Comparison of ENCODE assay signal across 9 mouse cellular contexts in genomic region chr11:16257011-16257410, GRCm38 (mm10). TPM values are rescaled to one million over a fixed set of nuclear protein-coding genes. Genes with fewer than 3 reads are reported as not detected.
A peak's percentile ranks its signal among the peaks of the same experiment; 100 is the strongest.
DNase-seq lines count a peak whose midpoint lies in the region; ATAC-seq and TF ChIP-seq lines count a peak whose summit lies in the region.
"Had no signal": no experiment of that assay in that cellular context is flagged by ENCODE, and none has a peak within 500 bp of the region (broad histone marks: within the 10 kb centered on the region; RNA-seq: fewer than 3 reads in every experiment).

No protein-coding gene starts in this region.

- no peak for DNase-seq in gastrocnemius, adult 2 months
- DNase-seq in gastrocnemius, postnatal 25 days, result no peak
- no peak for DNase-seq in limb, embryonic 11.5 days (ENCODE audit: low spot score)
- no peak for DNase-seq in spleen, postnatal 36 days (ENCODE audit: low spot score in 2 of 2)

- no peak overlapping the region for H3K27ac ChIP-seq in gastrocnemius, adult 2 months
- no peak overlapping the region for H3K27ac ChIP-seq in limb, embryonic 11.5 days (replicated peaks; ENCODE audit: low read depth, low read length)
- no peak overlapping the region for H3K27ac ChIP-seq in stomach, embryonic 15.5 days

- no peak for TF ChIP-seq CTCF in gastrocnemius, adult 2 months (IDR thresholded peaks at IDR 0.05)

- WGBS in limb, embryonic 11.5 days, result 35% methylated on average over 7 of the region's 7 CpGs
- 26% methylated on average over 7 of the region's 7 CpGs for WGBS in stomach, embryonic 15.5 days

- H3K4me3 ChIP-seq in gastrocnemius, adult 2 months, result peak overlapping the region; percentile 73
- H3K4me3 ChIP-seq in megakaryocyte, embryonic 14.5 days (replicated peaks), result peak overlapping the region; percentile 84
- peak overlapping the region; percentile 46 for H3K4me3 ChIP-seq in limb, embryonic 11.5 days (ENCODE audit: low read depth, low read length)
- peak overlapping the region; percentile 50 for H3K4me3 ChIP-seq in stomach, embryonic 15.5 days (replicated peaks)

- peaks cover 49% of the 10 kb centered on the region for H3K27me3 ChIP-seq in megakaryocyte, embryonic 14.5 days (replicated peaks)
- peaks cover 43% of the 10 kb centered on the region for H3K27me3 ChIP-seq in limb, embryonic 11.5 days (ENCODE audit: control insufficient read depth, insufficient read depth, low read length)
- H3K27me3 ChIP-seq in stomach, embryonic 15.5 days (replicated peaks), result peaks cover 32% of the 10 kb centered on the region

- no peak overlapping the region for H3K9ac ChIP-seq in limb, embryonic 11.5 days (ENCODE audit: low read length)
- H3K9ac ChIP-seq in stomach, embryonic 15.5 days, result no peak overlapping the region

- peaks cover 10% of the 10 kb centered on the region for H3K9me3 ChIP-seq in megakaryocyte, embryonic 14.5 days
- H3K9me3 ChIP-seq in limb, embryonic 11.5 days (ENCODE audit: control insufficient read depth, low read length), result no peaks in the 10 kb centered on the region
- no peaks in the 10 kb centered on the region for H3K9me3 ChIP-seq in stomach, embryonic 15.5 days

- peaks cover 15% of the 10 kb centered on the region for H3K4me1 ChIP-seq in megakaryocyte, embryonic 14.5 days
- no peaks in the 10 kb centered on the region for H3K4me1 ChIP-seq in limb, embryonic 11.5 days (ENCODE audit: control insufficient read depth, insufficient read depth, low read length)
- H3K4me1 ChIP-seq in stomach, embryonic 15.5 days, result no peaks in the 10 kb centered on the region

- H3K4me2 ChIP-seq in limb, embryonic 11.5 days (ENCODE audit: low read depth, severe bottlenecking), result peak overlapping the region; percentile 78
- peak overlapping the region; percentile 95 for H3K4me2 ChIP-seq in stomach, embryonic 15.5 days

- no peaks in the 10 kb centered on the region for H3K36me3 ChIP-seq in megakaryocyte, embryonic 14.5 days (replicated peaks; ENCODE audit: low read length)
- no peaks in the 10 kb centered on the region for H3K36me3 ChIP-seq in limb, embryonic 11.5 days (ENCODE audit: control insufficient read depth, insufficient read depth, low read length)
- no peaks in the 10 kb centered on the region for H3K36me3 ChIP-seq in stomach, embryonic 15.5 days

- ATAC-seq in megakaryocyte, adult 5-6 weeks (ENCODE audit: poor library complexity, severe bottlenecking), result no peak
- ATAC-seq in limb, embryonic 11.5 days (ENCODE audit: insufficient number of reproducible peaks, low FRiP score, low TSS enrichment, low read depth), result no peak
- ATAC-seq in stomach, embryonic 15.5 days (ENCODE audit: insufficient read depth, low FRiP score, low read depth), result no peak
- ATAC-seq in activated CD4-positive, CD25-positive, alpha-beta regulatory T cell, adult 4 months, result no peak

- intact Hi-C loops in gastrocnemius, adult 2 months (cut with DNase I), result no loop called here

RNA-seq across cellular contexts. Expression of gene Vstm2a, which starts 0.5 kb away (rescaled TPM):
- under 1 TPM in 1 of 2 experiments, not detected in 1; 0.18 TPM for total RNA-seq in gastrocnemius, adult 2 months (2021)
- under 1 TPM in 1 of 2 experiments, not detected in 1; 0.46 TPM for total RNA-seq in gastrocnemius, postnatal 25 days (2021)
- not detected in 2 replicates for polyA plus RNA-seq in megakaryocyte, embryonic 14.5 days (2012; ENCODE audit: insufficient read depth, low replicate concordance)
- total RNA-seq in megakaryocyte, adult 5-6 weeks (2015), result not detected in 2 replicates
- total RNA-seq in megakaryocyte, adult 5-6 weeks (2017), result not detected in 2 replicates
- 0.37 and 0.72 TPM in 2 replicates for polyA plus RNA-seq in limb, embryonic 11.5 days (2014; fragmentation: Nextera tagmentation; extraction: Ambion mirVana)
- 1.2 and 1.8 TPM in 2 replicates for polyA plus RNA-seq in stomach, embryonic 15.5 days (2015; fragmentation: Nextera tagmentation; extraction: Ambion mirVana)
- polyA plus RNA-seq in activated CD4-positive, CD25-positive, alpha-beta regulatory T cell, adult 4 months (2017; shearing (Covaris generic)), result not detected
- polyA plus RNA-seq: spleen, adult 2 months had no signal
